Comparison of ENCODE assay signal across 14 mouse cellular contexts in genomic region chr17:31670163-31670562, GRCm38 (mm10). TPM values are rescaled to one million over a fixed set of nuclear protein-coding genes. Genes with fewer than 3 reads are reported as not detected.
DNase-seq lines count a peak whose midpoint lies in the region; ATAC-seq and TF ChIP-seq lines count a peak whose summit lies in the region.
"Had no signal": no experiment of that assay in that cellular context is flagged by ENCODE, and none has a peak within 500 bp of the region (broad histone marks: within the 10 kb centered on the region; RNA-seq: fewer than 3 reads in every experiment).

No protein-coding gene starts in this region.

- no peaks in the 10 kb centered on the region for H3K27me3 ChIP-seq in embryonic facial prominence, embryonic 11.5 days (ENCODE audit: control insufficient read depth, insufficient read depth, low read length)
- H3K27me3 ChIP-seq in liver, embryonic 11.5 days (replicated peaks; ENCODE audit: control insufficient read depth, insufficient read depth, low read length) = no peaks in the 10 kb centered on the region
- H3K27me3 ChIP-seq: kidney, embryonic 15.5 days had no signal

- no peaks in the 10 kb centered on the region for H3K9me3 ChIP-seq in embryonic facial prominence, embryonic 11.5 days (replicated peaks; ENCODE audit: control insufficient read depth, low read length)
- H3K9me3 ChIP-seq in liver, embryonic 11.5 days (ENCODE audit: control insufficient read depth, low read length) = no peaks in the 10 kb centered on the region
- H3K9me3 ChIP-seq: heart, embryonic 12.5 days; kidney, embryonic 15.5 days had no signal

- WGBS in embryonic facial prominence, embryonic 11.5 days = 12% methylated on average over 11 of the region's 11 CpGs
- 54% methylated on average over 11 of the region's 11 CpGs for WGBS in liver, embryonic 11.5 days

- H3K9ac ChIP-seq in embryonic facial prominence, embryonic 11.5 days (replicated peaks; ENCODE audit: low read length) = no peak overlapping the region
- no peak overlapping the region for H3K9ac ChIP-seq in liver, embryonic 11.5 days (ENCODE audit: low read depth, low read length)
- H3K9ac ChIP-seq: heart, embryonic 12.5 days; kidney, embryonic 15.5 days had no signal

- ATAC-seq in embryonic facial prominence, embryonic 11.5 days (replicated peaks; ENCODE audit: insufficient number of reproducible peaks, low FRiP score, low TSS enrichment, low read depth) = 0 out of 2 replicates have a peak, but pooled peaks have one; percentile 51
- no peak for ATAC-seq in liver, embryonic 11.5 days (replicated peaks; ENCODE audit: low FRiP score)

- H3K4me3 ChIP-seq in gastrocnemius, adult 2 months = no peak overlapping the region
- H3K4me3 ChIP-seq in embryonic facial prominence, embryonic 11.5 days (ENCODE audit: low read depth, low read length) = no peak overlapping the region
- no peak overlapping the region for H3K4me3 ChIP-seq in liver, embryonic 11.5 days (ENCODE audit: low read depth, low read length)
- H3K4me3 ChIP-seq: erythroblast, embryonic 14.5 days; heart, embryonic 12.5 days; kidney, embryonic 15.5 days had no signal

- intact Hi-C loops in gastrocnemius, adult 2 months (cut with DNase I) = no loop called here

- no peaks in the 10 kb centered on the region for H3K36me3 ChIP-seq in embryonic facial prominence, embryonic 11.5 days (replicated peaks; ENCODE audit: control insufficient read depth, insufficient read depth, low read depth, low read length)
- no peaks in the 10 kb centered on the region for H3K36me3 ChIP-seq in liver, embryonic 11.5 days (ENCODE audit: control insufficient read depth, insufficient read depth, low read length)
- H3K36me3 ChIP-seq: heart, embryonic 12.5 days; kidney, embryonic 15.5 days had no signal

- H3K27ac ChIP-seq in gastrocnemius, adult 2 months = no peak overlapping the region
- no peak overlapping the region for H3K27ac ChIP-seq in embryonic facial prominence, embryonic 11.5 days (replicated peaks; ENCODE audit: low read depth, low read length)
- H3K27ac ChIP-seq in liver, embryonic 11.5 days (ENCODE audit: low read depth, low read length) = no peak overlapping the region
- H3K27ac ChIP-seq: kidney, embryonic 15.5 days had no signal

- no peaks in the 10 kb centered on the region for H3K4me1 ChIP-seq in embryonic facial prominence, embryonic 11.5 days (ENCODE audit: control insufficient read depth, insufficient read depth, low read length)
- no peaks in the 10 kb centered on the region for H3K4me1 ChIP-seq in liver, embryonic 11.5 days (replicated peaks; ENCODE audit: control insufficient read depth, insufficient read depth, low read length)
- H3K4me1 ChIP-seq: heart, embryonic 12.5 days had no signal

- no peak overlapping the region for H3K4me2 ChIP-seq in embryonic facial prominence, embryonic 11.5 days (ENCODE audit: low read depth, low read length)
- H3K4me2 ChIP-seq in liver, embryonic 11.5 days = no peak overlapping the region
- H3K4me2 ChIP-seq: heart, embryonic 12.5 days; kidney, embryonic 15.5 days had no signal

- TF ChIP-seq CTCF in gastrocnemius, adult 2 months (IDR thresholded peaks at IDR 0.05) = no peak

- DNase-seq in gastrocnemius, adult 2 months = peak; percentile 37
- no peak for DNase-seq in gastrocnemius, postnatal 25 days
- peak; percentile 76 for DNase-seq in 3T3-L1 (ENCODE audit: low read depth, low spot score)
- no peak for DNase-seq in embryonic facial prominence, embryonic 11.5 days (ENCODE audit: low spot score)
- DNase-seq in neural tube, embryonic 10.5 days (ENCODE audit: extremely low spot score, low spot score) = peak; percentile 60
- no peak for DNase-seq in testis, postnatal 10 days (ENCODE audit: low spot score)
- DNase-seq in liver, embryonic 11.5 days (ENCODE audit: low spot score) = no peak
- DNase-seq in right cerebral cortex, adult 18-20 months = no peak
- DNase-seq: cerebellum, adult 9-10 months; lung, adult 18-20 months; thymus, adult 18-20 months had no signal

RNA-seq across cellular contexts. Expression of gene Cryaa, which starts 7.4 kb away (rescaled TPM):
- not detected for total RNA-seq in gastrocnemius, adult 2 months (2021)
- not detected for total RNA-seq in gastrocnemius, postnatal 25 days (2021)
- 20.9 and 184 TPM in 2 replicates for polyA plus RNA-seq in embryonic facial prominence, embryonic 11.5 days (2014; fragmentation: Nextera tagmentation; extraction: Ambion mirVana)
- polyA plus RNA-seq in liver, embryonic 11.5 days (2014; fragmentation: Nextera tagmentation; extraction: Ambion mirVana) = not detected in 2 replicates
- polyA plus RNA-seq: erythroblast, embryonic 14.5 days; heart, embryonic 12.5 days had no signal

RNA-seq across cellular contexts. Expression of gene U2af1, which starts 11.5 kb away (rescaled TPM):
- 10 to 100 TPM; 67.8 to 68.3 TPM for total RNA-seq in gastrocnemius, adult 2 months (2021)
- 10 to 100 TPM; 57.1 to 65.9 TPM for total RNA-seq in gastrocnemius, postnatal 25 days (2021)
- polyA plus RNA-seq in embryonic facial prominence, embryonic 11.5 days (2014; fragmentation: Nextera tagmentation; extraction: Ambion mirVana) = 206 and 225 TPM in 2 replicates
- polyA plus RNA-seq in liver, embryonic 11.5 days (2014; fragmentation: Nextera tagmentation; extraction: Ambion mirVana) = 188 and 210 TPM in 2 replicates

RNA-seq across cellular contexts. Expression of gene Cbs, which starts 33.1 kb away (rescaled TPM):
- total RNA-seq in gastrocnemius, adult 2 months (2021) = under 1 TPM; 0.82 to 0.95 TPM
- total RNA-seq in gastrocnemius, postnatal 25 days (2021) = 1 to 10 TPM in 1 of 2 experiments, under 1 TPM in 1; 0.59 to 1.7 TPM
- 1.5 and 2.5 TPM in 2 replicates for polyA plus RNA-seq in embryonic facial prominence, embryonic 11.5 days (2014; fragmentation: Nextera tagmentation; extraction: Ambion mirVana)
- 7.3 and 8.3 TPM in 2 replicates for polyA plus RNA-seq in liver, embryonic 11.5 days (2014; fragmentation: Nextera tagmentation; extraction: Ambion mirVana)

Comparison
In these comparisons a context has a peak if more than half of its experiments do, and no peak if none do; other contexts are left out.
1. DNase-seq: peak in gastrocnemius, adult 2 months (single experiment), 3T3-L1 (single experiment) and neural tube, embryonic 10.5 days (single experiment); none in gastrocnemius, postnatal 25 days (single experiment), embryonic facial prominence, embryonic 11.5 days (single experiment), testis, postnatal 10 days (single experiment), liver, embryonic 11.5 days (single experiment) and right cerebral cortex, adult 18-20 months (single experiment).